ENCODE assay signal across 8 mouse cellular contexts in the genomic region with DNA sequence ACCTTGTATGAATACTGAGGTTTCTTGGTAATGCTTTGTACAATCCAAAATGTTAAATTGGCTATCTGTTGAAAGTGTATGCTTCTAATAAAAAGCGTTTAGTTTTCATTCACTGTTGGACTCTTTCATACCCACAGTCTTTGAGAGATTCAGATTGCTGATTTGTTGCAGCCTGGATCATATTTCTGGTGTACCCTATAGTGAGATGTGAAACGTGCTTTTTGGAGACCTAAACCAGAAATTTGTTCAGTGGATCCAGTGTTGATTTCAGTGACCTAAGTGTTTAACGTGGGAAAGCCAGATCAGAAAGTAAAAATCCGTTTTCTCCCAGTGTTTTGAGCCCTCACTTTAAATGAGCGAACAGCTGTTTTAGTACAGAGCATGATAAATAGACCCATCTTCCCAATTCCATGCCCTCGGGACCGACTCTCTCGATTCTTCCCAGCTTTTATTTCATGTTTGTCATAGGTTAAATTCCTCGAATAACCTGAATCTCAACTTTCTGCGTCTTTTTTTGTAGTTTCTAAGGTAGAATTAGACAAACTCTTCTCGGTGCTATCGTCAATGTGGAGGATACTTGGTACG. TPM values are rescaled to one million over a fixed set of nuclear protein-coding genes. Genes with fewer than 3 reads are reported as not detected.
DNase-seq lines count a peak whose midpoint lies in the region; ATAC-seq and TF ChIP-seq lines count a peak whose summit lies in the region.

No protein-coding gene starts in this region.

- WGBS in heart, adult 2 months, result 25% methylated on average over 13 of the region's 13 CpGs
- 38% methylated on average over 13 of the region's 13 CpGs for WGBS in forebrain, postnatal 0 days
- WGBS in liver, postnatal 0 days (ENCODE audit: insufficient replicate concordance), result 26% methylated on average over 13 of the region's 13 CpGs

- H3K4me1 ChIP-seq in heart, adult 2 months (ENCODE audit: control insufficient read depth, insufficient read depth, low read length), result peaks cover 1% of the 10 kb centered on the region; the same call in 1 of the 2 replicates
- H3K4me1 ChIP-seq in forebrain, postnatal 0 days (ENCODE audit: insufficient read depth), result peaks cover 6% of the 10 kb centered on the region
- H3K4me1 ChIP-seq in liver, postnatal 0 days (ENCODE audit: insufficient read depth), result peaks cover 5% of the 10 kb centered on the region; the same call in 1 of the 2 replicates

- H3K27ac ChIP-seq in heart, adult 2 months, result peak overlapping the region; percentile 96
- H3K27ac ChIP-seq in forebrain, postnatal 0 days (ENCODE audit: low read depth, low read length), result peak overlapping the region; percentile 80; the same call in 1 of the 2 replicates
- H3K27ac ChIP-seq in liver, postnatal 0 days (ENCODE audit: low read depth), result peak overlapping the region; percentile 100

- no peak for TF ChIP-seq CTCF in heart, adult 2 months (IDR thresholded peaks at IDR 0.05)
- TF ChIP-seq CTCF in forebrain, postnatal 0 days (IDR thresholded peaks at IDR 0.05; ENCODE audit: low read depth), result no peak
- TF ChIP-seq CTCF in liver, postnatal 0 days (IDR thresholded peaks at IDR 0.05; ENCODE audit: low read depth), result no peak

- intact Hi-C loops in heart, adult 2 months (cut with DNase I), result loop anchor here (5.0 kb wide), 2 partner anchors 158 to 208 kb away; partner anchors contain the start of genes Hist1h2af, Hist1h4d and Hist1h4h
- intact Hi-C loops in heart, postnatal 25 days (cut with DNase I), result loop anchor here (5.0 kb wide), 2 partner anchors 118 to 208 kb away; partner anchors contain the start of genes Hist1h1e, Hist1h2af, Hist1h2be and Hist1h4h
- intact Hi-C loops in left cerebral cortex, postnatal 10 days (cut with DNase I), result no loop called here

- no peak for TF ChIP-seq EP300 in heart, adult 2 months (IDR thresholded peaks at IDR 0.05; ENCODE audit: insufficient read depth, low read depth, low read length)
- TF ChIP-seq EP300 in liver, postnatal 0 days (IDR thresholded peaks at IDR 0.05; ENCODE audit: low read depth), result no peak

- no peaks in the 10 kb centered on the region for H3K79me2 ChIP-seq in heart, adult 2 months (replicated peaks; ENCODE audit: control insufficient read depth, insufficient read depth, low read length)

- peak overlapping the region; percentile 89 for H3K4me3 ChIP-seq in heart, adult 2 months
- peak overlapping the region; percentile 51 for H3K4me3 ChIP-seq in forebrain, postnatal 0 days (ENCODE audit: low read depth, low read length)
- peak overlapping the region; percentile 72 for H3K4me3 ChIP-seq in liver, postnatal 0 days (ENCODE audit: low read depth, low read length)

- ATAC-seq in forebrain, postnatal 0 days, result no peak
- ATAC-seq in liver, postnatal 0 days, result peak; percentile 2

- peaks cover 18% of the 10 kb centered on the region for H3K36me3 ChIP-seq in heart, adult 2 months (ENCODE audit: control insufficient read depth, insufficient read depth, low read length)
- no peaks in the 10 kb centered on the region for H3K36me3 ChIP-seq in forebrain, postnatal 0 days (ENCODE audit: insufficient read depth)
- H3K36me3 ChIP-seq in liver, postnatal 0 days (replicated peaks; ENCODE audit: insufficient read depth, low read length), result no peaks in the 10 kb centered on the region

- TF ChIP-seq POLR2A in heart, adult 2 months (IDR thresholded peaks at IDR 0.05; ENCODE audit: insufficient read depth, low read depth, low read length), result no peak

- no peaks in the 10 kb centered on the region for H3K9me3 ChIP-seq in forebrain, postnatal 0 days (ENCODE audit: low read length)
- no peaks in the 10 kb centered on the region for H3K9me3 ChIP-seq in liver, postnatal 0 days (ENCODE audit: low read length)

- H3K27me3 ChIP-seq in heart, adult 2 months (ENCODE audit: control insufficient read depth, insufficient read depth, low read length), result no peaks in the 10 kb centered on the region
- H3K27me3 ChIP-seq in forebrain, postnatal 0 days (ENCODE audit: insufficient read depth, low read length), result no peaks in the 10 kb centered on the region
- H3K27me3 ChIP-seq in liver, postnatal 0 days (ENCODE audit: insufficient read depth, low read length), result no peaks in the 10 kb centered on the region

- no peak for DNase-seq in heart, adult 2 months
- DNase-seq in heart, postnatal 25 days (ENCODE audit: low spot score), result no peak
- DNase-seq in ES-CJ7 (ENCODE audit: low read depth, low spot score), result peak; percentile 38
- no peak for DNase-seq in forebrain, postnatal 0 days
- DNase-seq in liver, postnatal 0 days, result no peak
- no peak for DNase-seq in frontal cortex, postnatal 10 days (ENCODE audit: low spot score in 2 of 2)
- DNase-seq in layer of hippocampus, postnatal 25 days (ENCODE audit: extremely low spot score in 1 of 2, low spot score in 1 of 2), result no peak
- no peak for DNase-seq in left cerebral cortex, postnatal 10 days (ENCODE audit: extremely low spot score in 1 of 2, low spot score in 2 of 2)

- H3K9ac ChIP-seq in heart, adult 2 months (ENCODE audit: low read depth, low read length), result peak overlapping the region; percentile 85
- peak overlapping the region; percentile 80 for H3K9ac ChIP-seq in forebrain, postnatal 0 days
- peak overlapping the region; percentile 99 for H3K9ac ChIP-seq in liver, postnatal 0 days (replicated peaks)

- peak overlapping the region; percentile 100 for H3K4me2 ChIP-seq in forebrain, postnatal 0 days (ENCODE audit: low read depth)
- H3K4me2 ChIP-seq in liver, postnatal 0 days (ENCODE audit: low read depth, low read length), result peak overlapping the region; percentile 86

RNA-seq across cellular contexts. Expression of gene Hist1h1c, which starts 1.7 kb away (rescaled TPM):
- 100 to 1,000 TPM; 147 to 185 TPM for total RNA-seq in heart, adult 2 months (2021)
- 55.5 and 80.0 TPM in 2 replicates for polyA plus RNA-seq in heart, adult 2 months (2012; rRNA removed)
- 100 to 1,000 TPM; 134 to 160 TPM for total RNA-seq in heart, postnatal 25 days (2021)
- total RNA-seq in forebrain, postnatal 0 days (2014; rRNA removed), result 475 and 498 TPM in 2 replicates
- 24.0 and 26.3 TPM in 2 replicates for polyA plus RNA-seq in forebrain, postnatal 0 days (2015; fragmentation: Nextera tagmentation; extraction: Ambion mirVana)
- 69.6 and 74.1 TPM in 2 replicates for polyA plus RNA-seq in liver, postnatal 0 days (2015; fragmentation: Nextera tagmentation; extraction: Ambion mirVana)
- 10 to 100 TPM; 53.2 to 69.4 TPM for total RNA-seq in layer of hippocampus, postnatal 25 days (2021)
- total RNA-seq in left cerebral cortex, postnatal 10 days (2021), result 10 to 100 TPM; 75.9 to 81.0 TPM

RNA-seq across cellular contexts. Expression of gene Hist1h3c, which starts 5.1 kb away (rescaled TPM):
- 1 to 10 TPM in 1 of 2 experiments, not detected in 1; 2.5 TPM for total RNA-seq in heart, adult 2 months (2021)
- 0.64 TPM in 1 of 2 replicates, not detected in the other for polyA plus RNA-seq in heart, adult 2 months (2012; rRNA removed)
- total RNA-seq in heart, postnatal 25 days (2021), result 1 to 10 TPM; 3.2 to 9.1 TPM
- 294 and 301 TPM in 2 replicates for total RNA-seq in forebrain, postnatal 0 days (2014; rRNA removed)
- 0.84 TPM in 1 of 2 replicates, not detected in the other for polyA plus RNA-seq in forebrain, postnatal 0 days (2015; fragmentation: Nextera tagmentation; extraction: Ambion mirVana)
- polyA plus RNA-seq in liver, postnatal 0 days (2015; fragmentation: Nextera tagmentation; extraction: Ambion mirVana), result 2.8 and 3.5 TPM in 2 replicates
- 1 to 10 TPM; 4.6 to 6.0 TPM for total RNA-seq in layer of hippocampus, postnatal 25 days (2021)
- 10 to 100 TPM; 13.2 to 15.0 TPM for total RNA-seq in left cerebral cortex, postnatal 10 days (2021)

RNA-seq across cellular contexts. Expression of gene Hist1h2bb, which starts 6.2 kb away (rescaled TPM):
- total RNA-seq in heart, adult 2 months (2021), result 1 to 10 TPM; 3.2 to 4.9 TPM
- 0.47 and 0.76 TPM in 2 replicates for polyA plus RNA-seq in heart, adult 2 months (2012; rRNA removed)
- 10 to 100 TPM in 1 of 2 experiments, 1 to 10 TPM in 1; 9.6 to 11.4 TPM for total RNA-seq in heart, postnatal 25 days (2021)
- 647 and 680 TPM in 2 replicates for total RNA-seq in forebrain, postnatal 0 days (2014; rRNA removed)
- polyA plus RNA-seq in forebrain, postnatal 0 days (2015; fragmentation: Nextera tagmentation; extraction: Ambion mirVana), result not detected in 2 replicates
- 1.6 and 2.7 TPM in 2 replicates for polyA plus RNA-seq in liver, postnatal 0 days (2015; fragmentation: Nextera tagmentation; extraction: Ambion mirVana)
- total RNA-seq in layer of hippocampus, postnatal 25 days (2021), result 10 to 100 TPM; 20.1 to 33.5 TPM
- total RNA-seq in left cerebral cortex, postnatal 10 days (2021), result 10 to 100 TPM; 25.4 to 26.6 TPM

RNA-seq across cellular contexts. Expression of gene Hist1h2ab, which starts 10.6 kb away (rescaled TPM):
- total RNA-seq in heart, adult 2 months (2021), result 1 to 10 TPM; 4.4 to 6.7 TPM
- polyA plus RNA-seq in heart, adult 2 months (2012; rRNA removed), result 0.51 TPM in 1 of 2 replicates, not detected in the other
- total RNA-seq in heart, postnatal 25 days (2021), result 10 to 100 TPM; 12.7 to 17.0 TPM
- total RNA-seq in forebrain, postnatal 0 days (2014; rRNA removed), result 305 and 340 TPM in 2 replicates
- polyA plus RNA-seq in forebrain, postnatal 0 days (2015; fragmentation: Nextera tagmentation; extraction: Ambion mirVana), result 4.4 and 6.7 TPM in 2 replicates
- 46.5 and 47.4 TPM in 2 replicates for polyA plus RNA-seq in liver, postnatal 0 days (2015; fragmentation: Nextera tagmentation; extraction: Ambion mirVana)
- 10 to 100 TPM; 24.8 to 42.0 TPM for total RNA-seq in layer of hippocampus, postnatal 25 days (2021)
- 10 to 100 TPM; 43.9 to 44.2 TPM for total RNA-seq in left cerebral cortex, postnatal 10 days (2021)

RNA-seq across cellular contexts. Expression of gene Hist1h3b, which starts 11.7 kb away (rescaled TPM):
- total RNA-seq in heart, adult 2 months (2021), result 1 to 10 TPM; 6.4 to 8.0 TPM
- polyA plus RNA-seq in heart, adult 2 months (2012; rRNA removed), result 1.7 TPM in 1 of 2 replicates, not detected in the other
- total RNA-seq in heart, postnatal 25 days (2021), result 10 to 100 TPM; 19.3 to 26.5 TPM
- total RNA-seq in forebrain, postnatal 0 days (2014; rRNA removed), result 229 and 254 TPM in 2 replicates
- polyA plus RNA-seq in forebrain, postnatal 0 days (2015; fragmentation: Nextera tagmentation; extraction: Ambion mirVana), result 0.25 and 0.67 TPM in 2 replicates
- 10.2 and 16.0 TPM in 2 replicates for polyA plus RNA-seq in liver, postnatal 0 days (2015; fragmentation: Nextera tagmentation; extraction: Ambion mirVana)
- total RNA-seq in layer of hippocampus, postnatal 25 days (2021), result 10 to 100 TPM; 12.3 to 22.8 TPM
- 10 to 100 TPM; 37.4 to 47.0 TPM for total RNA-seq in left cerebral cortex, postnatal 10 days (2021)

Comparison
In these comparisons a context has a peak if more than half of its experiments do, and no peak if none do; other contexts are left out.
1. RNA of gene Hist1h3c, which starts 5.1 kb away (total RNA-seq): 294 to 301 TPM in forebrain, postnatal 0 days; 13.2 to 15.0 TPM in left cerebral cortex, postnatal 10 days, 3.2 to 9.1 TPM in heart, postnatal 25 days, 4.6 to 6.0 TPM in layer of hippocampus, postnatal 25 days and 2.5 TPM in heart, adult 2 months; every median in the first group is over 10 times any median in the second.
2. RNA of gene Hist1h2bb, which starts 6.2 kb away (total RNA-seq): 647 to 680 TPM in forebrain, postnatal 0 days; 20.1 to 33.5 TPM in layer of hippocampus, postnatal 25 days, 25.4 to 26.6 TPM in left cerebral cortex, postnatal 10 days, 9.6 to 11.4 TPM in heart, postnatal 25 days and 3.2 to 4.9 TPM in heart, adult 2 months; every median in the first group is over 10 times any median in the second.
3. Peak in every context shown above with its lines, with median percentiles within 50 percentile points of each other: H3K27ac ChIP-seq, H3K4me3 ChIP-seq and H3K9ac ChIP-seq.